In genomic region chr9:55114752-55115151, GRCm38 (mm10) we compare ENCODE assay signal across 15 mouse cellular contexts. TPM values are rescaled to one million over a fixed set of nuclear protein-coding genes. Genes with fewer than 3 reads are reported as not detected.
DNase-seq lines count a peak whose midpoint lies in the region; ATAC-seq and TF ChIP-seq lines count a peak whose summit lies in the region.
"Had no signal": no experiment of that assay in that cellular context is flagged by ENCODE, and none has a peak within 500 bp of the region (broad histone marks: within the 10 kb centered on the region; RNA-seq: fewer than 3 reads in every experiment).

No protein-coding gene starts in this region.

- no peaks in the 10 kb centered on the region for H3K36me3 ChIP-seq in stomach, postnatal 0 days (ENCODE audit: control insufficient read depth, insufficient read depth, low read length)
- no peaks in the 10 kb centered on the region for H3K36me3 ChIP-seq in liver, embryonic 12.5 days
- H3K36me3 ChIP-seq: heart, embryonic 15.5 days; midbrain, embryonic 12.5 days had no signal

- WGBS in stomach, postnatal 0 days: 64% methylated on average over 1 of the region's 1 CpGs
- 52% methylated on average over 1 of the region's 1 CpGs for WGBS in liver, embryonic 12.5 days (ENCODE audit: insufficient replicate concordance)

- no peak for TF ChIP-seq EP300 in stomach, postnatal 0 days (optimal IDR thresholded peaks at IDR 0.05)

- no peak overlapping the region for H3K4me2 ChIP-seq in stomach, postnatal 0 days (replicated peaks; ENCODE audit: low read depth)
- no peak overlapping the region for H3K4me2 ChIP-seq in liver, embryonic 12.5 days
- H3K4me2 ChIP-seq: heart, embryonic 15.5 days; midbrain, embryonic 12.5 days had no signal

- H3K27me3 ChIP-seq in stomach, postnatal 0 days (ENCODE audit: control insufficient read depth, insufficient read depth, low read length): no peaks in the 10 kb centered on the region
- H3K27me3 ChIP-seq in liver, embryonic 12.5 days (replicated peaks): no peaks in the 10 kb centered on the region
- H3K27me3 ChIP-seq: heart, embryonic 15.5 days had no signal

- peak; percentile 4 to 18 for DNase-seq in monocyte, adult 2 months (ENCODE audit: low read depth in 1 of 2, low spot score in 2 of 2)
- DNase-seq in NIH3T3 (ENCODE audit: low read depth): peak; percentile 67
- DNase-seq in adrenal gland, postnatal 10 days: peak; percentile 38
- peak; percentile 54 for DNase-seq in stomach, postnatal 0 days (ENCODE audit: low spot score)
- DNase-seq in ovary, postnatal 36 days (ENCODE audit: low spot score): no peak
- DNase-seq: cerebellum, adult 18-20 months; kidney, postnatal 10 days; right cerebral cortex, postnatal 4 days; thymus, adult 2 months had no signal

- H3K9me3 ChIP-seq in stomach, postnatal 0 days (ENCODE audit: control insufficient read depth, low read length): no peaks in the 10 kb centered on the region
- H3K9me3 ChIP-seq in liver, embryonic 12.5 days (replicated peaks): no peaks in the 10 kb centered on the region
- H3K9me3 ChIP-seq: heart, embryonic 15.5 days; midbrain, embryonic 12.5 days had no signal

- no peak overlapping the region for H3K27ac ChIP-seq in stomach, postnatal 0 days (replicated peaks)
- no peak overlapping the region for H3K27ac ChIP-seq in liver, embryonic 12.5 days
- H3K27ac ChIP-seq: heart, embryonic 15.5 days; liver, embryonic 14.5 days; midbrain, embryonic 12.5 days had no signal

- TF ChIP-seq CTCF in stomach, postnatal 0 days (IDR thresholded peaks at IDR 0.05; ENCODE audit: low read depth): peak; percentile 58

- H3K4me3 ChIP-seq in stomach, postnatal 0 days (ENCODE audit: low read depth, low read length): no peak overlapping the region
- H3K4me3 ChIP-seq in liver, embryonic 12.5 days: no peak overlapping the region
- H3K4me3 ChIP-seq: heart, embryonic 15.5 days; midbrain, embryonic 12.5 days had no signal

- no peaks in the 10 kb centered on the region for H3K4me1 ChIP-seq in stomach, postnatal 0 days (replicated peaks; ENCODE audit: control insufficient read depth, insufficient read depth)
- peaks cover 4% of the 10 kb centered on the region; the same call in 1 of the 2 replicates for H3K4me1 ChIP-seq in liver, embryonic 12.5 days
- H3K4me1 ChIP-seq: heart, embryonic 15.5 days; midbrain, embryonic 12.5 days had no signal

- H3K9ac ChIP-seq in stomach, postnatal 0 days (ENCODE audit: low read length): no peak overlapping the region
- no peak overlapping the region for H3K9ac ChIP-seq in liver, embryonic 12.5 days
- H3K9ac ChIP-seq: heart, embryonic 15.5 days; liver, embryonic 14.5 days; midbrain, embryonic 12.5 days had no signal

- ATAC-seq in monocyte, adult 5-6 weeks (replicated peaks; ENCODE audit: insufficient number of reproducible peaks, low FRiP score, low TSS enrichment, poor library complexity, severe bottlenecking): no peak
- peak; percentile 71; the same call in 1 of the 2 replicates for ATAC-seq in stomach, postnatal 0 days (ENCODE audit: low FRiP score, low TSS enrichment)
- ATAC-seq in liver, embryonic 12.5 days: no peak
- ATAC-seq: inflammation-experienced regulatory T-cells, adult 6 months had no signal

RNA-seq across cellular contexts. Expression of gene Ube2q2, which starts 33.9 kb away (rescaled TPM):
- total RNA-seq in monocyte, adult 5-6 weeks (2017): 39.7 to 49.5 TPM (median 44.0 TPM) in 3 replicates
- 10 to 100 TPM; 39.2 to 39.6 TPM for total RNA-seq in adrenal gland, postnatal 10 days (2021)
- polyA plus RNA-seq in stomach, postnatal 0 days (2015; fragmentation: Nextera tagmentation; extraction: Ambion mirVana): 22.5 and 22.8 TPM in 2 replicates
- polyA plus RNA-seq in liver, embryonic 12.5 days (2016; fragmentation: Nextera tagmentation; extraction: Ambion mirVana): 24.9 and 26.9 TPM in 2 replicates
